Mouse (Mus musculus) embryo, embryonic 11.5 days (tissue): ENCODE measurements around the gene Lrp5.
"Not testable (repeated sequence)": the region's sequence is repeated elsewhere in the genome, so short reads cannot be mapped to it uniquely, and the experiment has no call there.

ENCODE experiments used
- DNase-seq: peaks from one replicate; pipeline ENCODE4 v3.0.0-alpha.2; 2012; ENCODE audit warnings: low read depth, low spot score

Gene Lrp5

DNA sequence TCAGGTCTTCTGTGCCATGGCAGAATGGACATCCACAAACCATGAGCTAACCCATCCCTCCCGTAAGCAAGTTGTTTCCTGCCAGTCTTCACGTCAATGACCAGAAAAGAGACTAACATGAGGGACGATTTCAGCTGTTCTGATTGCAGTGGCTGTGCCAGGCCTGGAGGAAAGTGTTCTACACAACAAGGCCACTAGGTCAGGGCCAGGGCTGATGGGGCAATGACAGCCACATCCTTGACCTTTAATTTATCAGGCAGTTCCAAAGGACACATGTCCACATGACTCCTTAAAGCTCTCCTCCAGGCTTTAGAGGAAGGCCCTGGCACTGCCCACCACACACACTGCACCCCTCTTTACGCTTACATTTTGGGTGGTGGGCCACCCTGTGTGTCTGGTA lies 9.1 kb upstream of the Lrp5 start:
- no peak for DNase-seq

- DNase-seq = no peak
These were observed 8.6 kb upstream of the Lrp5 start for GRCm38 (mm10) chr19:3695006-3695405.

DNA sequence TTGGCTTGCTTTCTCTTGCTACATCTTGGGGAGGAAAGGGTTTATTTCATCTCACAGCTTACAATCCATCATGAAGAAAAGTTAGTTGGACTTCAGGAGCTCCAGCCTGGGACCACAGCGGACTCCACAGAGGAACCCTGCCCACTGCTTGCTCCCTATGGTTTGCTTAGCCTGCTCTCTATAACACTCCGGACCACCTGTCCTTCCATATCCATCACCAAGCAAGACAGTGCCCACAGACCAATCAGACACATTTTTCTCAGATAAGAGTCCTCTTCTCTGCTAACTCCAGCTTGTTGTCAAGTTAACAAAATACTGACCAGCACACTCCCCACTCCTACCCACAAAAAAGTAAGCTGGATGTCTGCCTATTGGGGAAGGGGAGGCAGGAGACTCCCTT lies 8.1 kb upstream of the Lrp5 start:
- DNase-seq = no peak

DNA sequence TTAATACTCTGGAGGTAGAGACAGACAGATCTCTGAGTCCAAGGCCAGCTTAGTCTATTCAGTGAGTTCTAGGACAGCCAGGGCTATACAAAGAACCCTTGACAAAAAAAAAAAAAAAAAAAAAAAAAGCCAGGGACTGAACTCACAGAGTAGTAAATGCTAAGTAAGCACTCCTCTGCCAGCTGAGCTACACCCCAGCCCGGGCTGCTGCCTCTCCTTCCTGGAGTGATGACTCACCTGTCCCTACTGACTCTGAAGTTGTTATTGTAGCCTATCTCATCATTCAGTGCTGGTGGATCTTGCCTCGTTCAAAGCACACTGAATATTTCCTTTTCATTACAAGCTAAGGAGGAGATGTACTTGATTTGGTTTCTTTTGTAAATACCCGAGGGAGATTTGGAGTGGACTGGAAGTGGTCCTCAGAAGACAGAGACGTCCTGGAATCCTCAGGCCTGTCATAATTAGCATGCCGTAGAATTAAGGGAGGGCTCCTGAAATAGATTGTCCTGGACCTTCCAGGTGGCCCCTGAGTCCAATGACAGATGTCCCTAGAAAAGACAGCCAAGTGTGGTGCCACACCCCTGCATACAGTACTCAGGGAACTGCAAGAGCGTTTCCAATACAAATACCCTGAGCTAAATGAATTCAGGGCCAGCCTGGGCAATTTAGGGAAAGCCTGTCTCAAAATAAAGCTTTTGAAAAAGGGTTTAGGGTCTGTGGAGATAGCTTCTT lies 6.2 kb upstream of the Lrp5 start:
- DNase-seq = no peak

DNA sequence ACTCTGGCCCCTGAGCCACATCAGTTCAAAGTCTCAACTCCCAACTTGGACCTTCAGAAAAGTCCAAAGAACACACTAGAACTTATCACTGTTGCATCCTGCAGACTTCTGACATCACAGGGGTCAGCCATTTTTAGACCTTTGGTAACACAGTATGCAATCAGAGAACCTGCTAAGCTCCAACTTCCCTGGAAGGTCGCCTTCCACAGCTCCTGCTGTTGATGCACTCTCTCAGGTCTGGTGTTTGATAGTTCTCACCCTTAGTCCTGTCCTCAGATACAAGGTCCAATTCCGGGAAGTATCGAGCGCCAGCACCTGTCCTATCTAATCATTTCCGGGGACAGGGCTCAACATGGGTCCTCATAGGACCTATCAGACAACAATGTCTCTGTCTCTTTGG lies 5.0 kb upstream of the Lrp5 start:
- no peak for DNase-seq

- no peak for DNase-seq
These were observed 1.4 kb upstream of the Lrp5 start for GRCm38 (mm10) chr19:3687676-3688171.

DNA sequence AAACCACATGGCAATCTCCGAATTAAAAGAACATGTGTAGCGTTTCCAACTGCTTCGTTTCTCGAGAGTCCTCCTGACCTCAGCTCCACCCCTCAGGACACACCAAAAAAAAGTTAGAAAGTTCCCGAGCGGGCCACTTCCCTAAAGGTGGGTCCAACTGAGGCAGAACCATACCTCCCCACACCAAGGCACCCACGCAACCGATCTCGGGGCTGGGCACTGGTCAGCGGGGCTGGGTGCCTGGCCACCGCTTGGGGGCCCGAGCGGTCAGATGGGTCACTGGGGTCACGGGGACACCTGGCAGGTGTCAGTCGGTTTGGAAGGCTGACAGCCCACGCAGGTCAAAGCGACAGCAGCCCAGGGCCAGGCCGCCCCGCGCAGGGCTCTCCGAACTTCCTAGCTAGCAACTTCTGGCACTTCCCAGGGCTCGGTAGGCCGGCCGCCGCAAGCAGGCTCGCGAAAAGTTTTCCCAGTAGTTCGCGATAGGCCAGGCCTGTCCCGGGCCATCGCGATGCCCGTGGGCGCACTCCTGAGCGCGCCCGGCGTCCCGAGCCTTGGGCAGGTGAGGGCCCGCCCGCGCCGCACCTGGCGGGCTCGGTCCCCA lies 651 bp downstream of the Lrp5 start:
- no peak for DNase-seq

- no peak for DNase-seq
These were observed 1.3 kb downstream of the Lrp5 start for GRCm38 (mm10) chr19:3684957-3685580.

GRCm38 (mm10) chr19:3684414-3684813 lies 1.9 kb downstream of the Lrp5 start:
- no peak for DNase-seq

DNA sequence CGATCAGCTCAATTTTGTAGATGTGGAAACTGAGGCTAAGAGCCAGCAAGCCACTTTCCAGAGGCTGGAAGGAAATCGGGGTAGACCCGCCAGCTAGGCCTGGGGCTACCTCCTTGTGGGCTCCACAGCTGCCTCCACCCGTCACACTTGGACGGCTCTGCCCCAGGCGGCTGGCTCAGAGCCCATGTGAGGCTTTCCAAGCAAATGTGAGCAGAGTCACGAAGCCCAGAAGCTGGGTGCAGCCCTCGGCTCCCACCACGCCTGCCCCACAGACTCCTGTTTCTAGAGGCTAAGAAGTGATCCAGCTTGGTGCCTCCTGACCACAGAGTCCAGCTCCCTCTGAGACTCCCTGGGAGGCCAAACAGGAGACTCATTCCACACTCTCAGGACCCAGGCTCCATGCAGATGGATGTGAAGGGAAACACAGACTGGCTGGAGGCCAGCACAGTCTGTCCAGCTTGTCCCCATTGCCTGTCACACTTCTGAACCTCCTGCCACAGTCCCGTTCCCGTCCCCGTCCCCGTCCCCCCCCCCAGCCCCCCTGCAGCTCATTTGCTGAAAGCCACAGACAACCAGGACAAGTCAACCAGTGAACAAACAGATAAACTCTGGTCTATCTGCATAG lies 4.9 kb downstream of the Lrp5 start:
- DNase-seq = no peak

DNA sequence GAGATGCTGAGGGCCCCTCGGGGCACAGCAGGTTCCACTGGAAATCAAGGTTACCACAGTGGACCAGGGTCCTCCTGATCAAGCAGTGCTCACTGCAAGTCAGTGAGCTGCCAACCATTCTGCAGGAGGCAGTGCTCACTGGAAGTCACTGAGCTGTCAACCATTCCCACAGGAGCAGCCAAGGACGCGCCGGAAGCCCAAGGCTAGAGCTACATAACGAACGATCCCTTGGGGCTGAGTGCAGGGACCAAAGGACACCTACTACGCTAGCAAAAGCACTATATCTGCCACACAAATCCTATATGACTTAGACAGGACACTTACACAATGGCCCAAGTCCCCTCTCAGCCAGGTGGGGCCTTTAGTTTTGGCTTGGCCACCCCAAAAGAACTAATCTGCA lies 5.6 kb downstream of the Lrp5 start:
- no peak for DNase-seq

- no peak for DNase-seq
These were observed 12.1 kb downstream of the Lrp5 start for GRCm38 (mm10) chr19:3674122-3674855.

GRCm38 (mm10) chr19:3673149-3673548 lies 13.2 kb downstream of the Lrp5 start:
- DNase-seq = no peak

- DNase-seq = no peak
These were observed 17.3 kb downstream of the Lrp5 start for GRCm38 (mm10) chr19:3669100-3669499.

DNA sequence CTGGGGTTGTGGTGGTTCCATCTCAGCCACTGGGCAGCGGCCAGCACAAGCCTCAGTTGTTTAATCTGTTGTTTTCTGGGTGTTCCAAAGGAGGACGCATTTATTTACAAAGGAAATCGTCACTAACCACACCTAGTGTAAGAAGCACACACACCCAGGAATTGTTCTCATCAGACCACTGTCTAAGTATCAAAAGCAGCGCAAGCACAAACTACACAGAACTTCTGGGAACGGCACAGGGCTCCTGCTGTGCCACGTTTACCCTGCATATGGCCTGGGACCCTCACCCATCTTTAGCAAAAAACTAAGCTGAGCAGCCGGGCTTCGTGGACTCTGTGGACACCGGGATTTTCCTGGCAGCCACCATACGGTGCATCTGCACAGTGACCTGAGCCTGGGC lies 17.8 kb downstream of the Lrp5 start:
- DNase-seq = no peak

- no peak for DNase-seq
These were observed 18.4 kb downstream of the Lrp5 start for GRCm38 (mm10) chr19:3667979-3668378.

DNA sequence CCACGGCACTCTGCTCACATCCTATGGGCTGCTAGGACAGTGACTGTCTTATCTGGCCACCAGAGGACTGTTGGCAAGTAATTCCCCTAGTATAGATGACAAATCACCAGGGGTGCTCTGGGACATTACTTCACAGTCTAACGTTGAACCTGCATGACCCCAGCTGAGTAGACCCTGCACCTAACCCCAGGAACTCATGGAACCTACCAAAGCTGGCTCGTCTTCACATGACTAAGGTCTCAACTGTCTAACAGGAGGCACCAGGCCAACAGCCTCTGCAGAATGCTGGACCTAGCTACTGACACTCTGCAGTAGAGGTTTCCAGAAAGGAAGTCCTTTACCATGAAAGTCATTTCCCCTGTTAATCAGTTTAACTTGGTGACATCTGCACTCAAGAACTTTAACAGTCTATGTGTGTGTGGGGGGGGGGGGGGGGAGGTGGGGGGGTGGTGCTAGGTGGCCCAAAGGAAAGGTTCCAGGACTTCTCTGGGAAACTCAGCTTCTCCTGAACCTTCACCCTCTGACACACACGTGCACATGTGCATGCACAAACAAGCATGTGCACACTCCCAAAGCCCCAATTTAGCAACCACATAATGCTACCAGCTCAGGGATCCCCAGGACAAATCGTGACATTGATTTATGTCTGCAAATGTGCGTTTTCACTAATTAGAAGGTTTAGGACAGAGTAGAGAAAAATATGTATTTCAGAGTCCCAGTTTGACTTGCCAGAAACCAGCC lies 19.0 kb downstream of the Lrp5 start:
- DNase-seq = no peak

DNA sequence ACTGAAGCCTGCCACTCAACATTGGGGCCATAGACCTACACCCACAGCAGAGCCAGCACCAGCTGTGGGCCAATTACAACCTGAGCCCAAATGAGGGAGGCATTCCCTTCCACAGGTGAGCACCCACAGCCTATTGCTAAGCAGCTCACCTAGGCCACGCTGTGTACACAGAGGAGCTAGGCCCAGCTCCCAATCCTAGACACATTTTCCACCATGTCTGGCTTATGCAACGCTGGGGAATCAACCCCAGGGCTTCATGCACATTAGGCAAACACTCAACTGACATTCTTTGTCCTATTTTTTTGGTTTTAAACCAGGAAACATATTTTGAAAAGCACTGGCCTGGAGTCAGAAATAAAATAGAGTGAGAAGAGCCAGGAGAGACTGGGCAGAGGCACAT lies 19.7 kb downstream of the Lrp5 start:
- DNase-seq = no peak

GRCm38 (mm10) chr19:3665510-3665909 lies 20.9 kb downstream of the Lrp5 start:
- DNase-seq = no peak

DNA sequence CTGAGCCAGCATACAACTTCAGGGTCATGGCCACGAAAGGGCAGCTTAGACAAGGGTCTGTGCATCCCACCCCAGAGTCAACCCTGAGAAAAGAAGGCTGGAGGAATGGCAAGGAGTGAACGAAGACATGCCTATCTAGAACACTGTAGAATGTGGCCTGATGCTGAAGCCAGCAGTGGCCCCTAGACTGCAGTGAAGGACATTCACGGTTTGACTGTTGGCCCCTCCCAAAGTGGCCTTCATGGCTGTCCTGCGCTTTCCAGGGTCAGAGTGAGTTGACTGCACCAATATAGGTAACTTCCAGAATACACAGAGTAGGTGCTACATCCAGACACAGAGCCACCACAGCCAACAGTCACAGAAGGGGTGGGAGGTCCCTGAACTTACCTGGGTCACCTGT lies 28.4 kb downstream of the Lrp5 start:
- DNase-seq = no peak

GRCm38 (mm10) chr19:3657065-3657464 lies 29.3 kb downstream of the Lrp5 start:
- DNase-seq = not testable (repeated sequence)
